Mouse (Mus musculus) cerebellum, adult (tissue): Measurements from ENCODE around the gene Tatdn3.
A peak's percentile ranks its signal among the peaks of the same experiment; 100 is the strongest.
"Not testable (repeated sequence)": the region's sequence is repeated elsewhere in the genome, so short reads cannot be mapped to it uniquely, and the experiment has no call there.

Experiments used
- ATAC-seq: cut with Nextera tagmentation; 2 replicates; pipeline ENCODE4 v1.9.2; 2017; ENCODE audit warnings: mild to moderate bottlenecking, moderate library complexity, mixed read lengths; ENCODE audit not compliant: insufficient number of reproducible peaks, low FRiP score, low TSS enrichment

Tatdn3 gene

GRCm38 (mm10) chr1:191037999-191038398, 24.7 kb downstream of the Tatdn3 start:
- no peak for ATAC-seq

- no peak for ATAC-seq
Measured at GRCm38 (mm10) chr1:191036554-191037334, 26.0 kb downstream of the Tatdn3 start, which contains the start of gene Spata45. Gene Spata45, plus strand, starts transcription at chr1:191036639.

GRCm38 (mm10) chr1:191035649-191036048, 27.1 kb downstream of the Tatdn3 start:
- no peak for ATAC-seq

- not testable (repeated sequence) for ATAC-seq
Measured at GRCm38 (mm10) chr1:191030922-191031425, 31.8 kb downstream of the Tatdn3 start.

GRCm38 (mm10) chr1:191030182-191030581, 32.5 kb downstream of the Tatdn3 start:
- no peak for ATAC-seq

GRCm38 (mm10) chr1:191026021-191026713, 36.6 kb downstream of the Tatdn3 start, which contains the start of gene Flvcr1:
Gene Flvcr1, minus strand, starts transcription at chr1:191026158.
- ATAC-seq = peak; percentile 98

GRCm38 (mm10) chr1:191025016-191026012, 37.4 kb downstream of the Tatdn3 start:
- ATAC-seq = peak; percentile 13; the same call in 1 of the 2 replicates

GRCm38 (mm10) chr1:191023806-191024205, 38.9 kb downstream of the Tatdn3 start:
- not testable (repeated sequence) for ATAC-seq

GRCm38 (mm10) chr1:191023140-191023539, 39.6 kb downstream of the Tatdn3 start:
- no peak for ATAC-seq

- no peak for ATAC-seq
Measured at GRCm38 (mm10) chr1:191021016-191021415, 41.7 kb downstream of the Tatdn3 start.

GRCm38 (mm10) chr1:191020217-191020924, 42.4 kb downstream of the Tatdn3 start:
- no peak for ATAC-seq

- no peak for ATAC-seq
Measured at GRCm38 (mm10) chr1:191019803-191020202, 42.9 kb downstream of the Tatdn3 start.

- no peak for ATAC-seq
Measured at GRCm38 (mm10) chr1:191014271-191014670, 48.5 kb downstream of the Tatdn3 start.

- ATAC-seq = no peak
Measured at GRCm38 (mm10) chr1:191008707-191009106, 54.0 kb downstream of the Tatdn3 start.

- no peak for ATAC-seq
Measured at GRCm38 (mm10) chr1:191002201-191002600, 60.5 kb downstream of the Tatdn3 start.

GRCm38 (mm10) chr1:191000686-191001085, 62.0 kb downstream of the Tatdn3 start:
- no peak for ATAC-seq

- no peak for ATAC-seq
Measured at GRCm38 (mm10) chr1:190998027-190998426, 64.7 kb downstream of the Tatdn3 start.

GRCm38 (mm10) chr1:190996346-190996877, 66.3 kb downstream of the Tatdn3 start:
- no peak for ATAC-seq
